Mouse (Mus musculus) retina, adult 2 months (tissue): ENCODE measurements around the gene Ripply2.
"Not testable (repeated sequence)": the region's sequence is repeated elsewhere in the genome, so short reads cannot be mapped to it uniquely, and the experiment has no call there.

Experiments
- DNase-seq: peaks from one replicate; pipeline ENCODE4 v3.0.0-alpha.2; 2012; ENCODE audit warnings: low read depth, low spot score

Gene Ripply2

DNA sequence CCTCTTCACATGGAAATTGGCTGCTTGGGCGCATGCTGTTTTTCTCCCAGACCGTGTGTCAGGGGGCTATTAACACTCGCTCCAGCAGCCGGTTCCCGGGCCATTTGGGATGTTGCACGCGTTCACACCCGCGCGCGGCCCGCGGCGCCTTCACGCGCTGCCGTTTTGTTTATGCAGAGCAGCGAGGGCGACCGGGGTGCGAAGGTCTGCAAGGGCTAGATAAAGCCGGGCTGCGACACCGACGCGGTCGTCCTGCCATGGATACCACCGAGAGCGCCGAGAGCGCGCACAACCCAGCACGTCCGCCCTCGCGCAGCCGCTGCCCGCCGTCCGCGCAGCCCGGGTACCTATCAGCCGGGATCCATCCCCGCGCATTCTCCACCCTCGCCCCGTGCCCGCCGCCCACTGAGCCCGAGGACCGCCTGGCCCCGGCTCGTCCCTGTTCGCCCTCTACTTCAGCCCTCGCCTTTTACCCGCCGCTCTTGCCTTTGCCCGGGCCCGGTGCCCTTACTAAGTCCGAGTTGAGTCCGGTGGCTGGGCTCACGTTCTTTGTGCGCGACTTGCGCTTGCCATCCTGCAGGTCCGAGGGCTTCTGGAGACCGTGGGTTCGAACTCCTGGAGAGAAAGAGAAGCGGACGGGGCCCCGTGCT lies at the start of gene Ripply2:
TSS of gene Ripply2 (plus strand) at position 250 of the 650 bp plus-strand sequence.
- no peak for DNase-seq

DNA sequence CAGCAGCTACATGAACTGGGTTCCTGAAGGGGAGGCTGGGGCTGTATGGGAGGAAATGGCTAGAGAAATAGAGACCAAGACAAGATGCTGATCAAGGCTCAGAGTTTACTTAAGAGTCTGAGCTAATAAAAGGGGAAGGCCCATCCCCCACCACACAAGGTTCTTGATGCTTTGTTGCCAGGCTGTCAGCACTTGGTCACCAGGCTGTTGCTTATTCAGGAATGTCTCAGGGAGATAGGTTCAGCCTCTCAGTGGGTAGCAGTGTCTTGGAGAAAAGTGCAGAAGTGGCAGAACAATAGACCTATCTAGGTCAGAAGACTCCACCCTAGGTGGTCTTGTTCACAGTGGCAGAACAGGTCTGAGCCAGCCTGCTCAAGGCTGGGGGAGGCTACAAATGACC lies 42.9 kb upstream of the Ripply2 start:
- DNase-seq: not testable (repeated sequence)

DNA sequence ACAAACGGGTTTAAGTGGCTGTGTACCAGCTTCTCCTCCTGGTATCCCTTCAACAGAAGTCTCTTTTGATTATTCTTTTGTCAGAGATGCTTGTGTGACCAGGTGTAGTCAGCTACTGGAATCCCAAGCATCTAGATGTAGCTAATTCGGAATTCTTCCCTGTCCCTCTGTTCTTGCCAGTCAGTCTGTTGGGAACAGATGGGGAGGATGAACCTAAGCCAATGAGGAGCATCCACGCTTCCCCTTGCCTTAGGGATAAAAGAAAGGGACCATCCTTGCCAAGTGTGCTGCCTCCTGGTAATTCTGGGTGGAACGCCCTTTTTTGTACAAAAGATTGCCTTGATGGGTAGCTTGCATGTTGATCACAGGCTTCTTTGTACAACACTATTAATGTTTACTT lies 41.8 kb upstream of the Ripply2 start:
- no peak for DNase-seq

DNA sequence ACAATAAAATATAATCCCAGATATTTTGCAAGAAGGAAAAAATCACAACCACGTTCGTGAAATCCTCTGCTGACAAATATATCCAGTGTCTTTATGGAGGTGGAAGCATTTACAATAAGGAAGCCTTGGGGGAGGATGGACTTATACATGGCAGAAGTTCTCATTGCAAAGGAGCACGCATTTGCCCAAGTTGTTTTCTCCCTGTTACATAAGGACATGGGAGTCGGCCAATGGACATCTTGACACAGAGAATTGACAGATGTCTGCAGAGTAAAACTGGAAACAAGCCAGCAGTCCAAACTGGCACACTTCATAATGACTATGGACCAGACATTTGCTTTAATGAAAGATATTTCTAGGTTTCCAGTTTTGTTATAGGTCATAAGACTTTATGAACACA lies 38.4 kb upstream of the Ripply2 start:
- no peak for DNase-seq

DNA sequence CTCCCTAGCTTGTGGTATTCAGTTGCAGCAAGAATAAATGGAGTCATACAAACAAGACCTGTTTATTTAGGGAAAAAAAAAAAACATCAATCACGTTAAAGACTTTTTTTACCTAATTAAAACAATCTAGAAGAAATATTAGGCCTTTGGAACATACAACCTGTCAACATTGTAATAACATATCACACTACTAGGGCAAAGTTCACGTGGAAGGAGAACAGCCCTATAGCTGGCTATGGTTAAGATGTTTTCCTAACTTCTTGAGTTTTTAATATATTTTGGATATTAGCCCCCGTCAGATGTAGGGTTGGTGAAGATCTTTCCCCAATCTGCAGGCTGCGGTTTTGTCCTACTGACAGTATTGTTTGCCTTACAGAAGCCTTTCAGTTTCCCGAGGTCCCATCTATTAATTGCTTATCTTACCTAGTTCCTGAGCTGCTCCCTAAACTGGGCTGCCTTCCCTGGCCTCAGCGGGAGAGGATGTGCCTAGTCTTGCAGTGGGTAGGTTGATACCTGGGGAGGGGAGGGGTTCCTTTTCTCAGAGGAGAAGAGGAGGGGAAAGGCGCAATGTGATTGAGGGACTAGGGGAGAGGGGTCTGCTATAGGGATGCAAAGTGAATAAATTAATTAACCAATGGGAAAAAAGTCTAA lies 37.0 kb upstream of the Ripply2 start:
- no peak for DNase-seq

DNA sequence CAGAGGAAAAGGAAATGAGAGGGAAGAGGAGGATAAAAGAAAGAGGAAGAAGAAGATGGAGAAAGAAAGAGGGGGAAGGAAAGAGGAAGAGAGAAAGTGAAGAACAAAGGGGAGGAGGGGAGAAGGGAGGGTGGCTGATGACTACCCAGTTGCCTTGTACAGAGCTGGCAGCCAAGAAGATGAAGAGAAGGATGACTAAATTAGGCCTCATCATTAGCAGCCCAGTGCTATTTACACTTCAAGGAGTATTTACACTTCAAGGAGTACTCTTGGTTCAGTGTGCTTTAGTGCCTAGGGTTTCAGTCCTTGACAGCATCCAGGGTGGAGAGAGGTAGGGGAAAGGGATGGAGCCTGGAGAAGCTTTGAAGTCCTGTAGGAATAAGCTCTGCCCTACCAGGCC lies 35.3 kb upstream of the Ripply2 start:
- no peak for DNase-seq

DNA sequence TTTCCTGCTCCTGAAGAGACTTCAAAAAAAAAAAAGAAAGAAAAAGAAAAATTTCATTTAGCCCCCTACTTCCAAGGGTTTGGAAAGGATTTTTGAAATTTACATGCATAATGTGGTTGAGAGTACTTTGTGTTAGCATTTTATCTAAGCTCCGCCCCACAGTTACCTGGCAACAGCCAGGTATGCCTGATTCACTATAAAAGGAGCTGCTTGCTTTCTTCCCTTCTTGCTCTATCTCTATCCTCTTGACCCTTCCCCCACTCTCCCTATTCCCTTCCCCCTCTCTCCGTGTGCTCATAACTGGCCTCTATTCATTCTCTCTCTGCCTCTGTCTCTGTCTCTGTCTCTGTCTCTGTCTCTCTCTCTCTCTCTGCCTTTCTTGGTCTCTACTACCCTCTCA lies 34.4 kb upstream of the Ripply2 start:
- no peak for DNase-seq

DNA sequence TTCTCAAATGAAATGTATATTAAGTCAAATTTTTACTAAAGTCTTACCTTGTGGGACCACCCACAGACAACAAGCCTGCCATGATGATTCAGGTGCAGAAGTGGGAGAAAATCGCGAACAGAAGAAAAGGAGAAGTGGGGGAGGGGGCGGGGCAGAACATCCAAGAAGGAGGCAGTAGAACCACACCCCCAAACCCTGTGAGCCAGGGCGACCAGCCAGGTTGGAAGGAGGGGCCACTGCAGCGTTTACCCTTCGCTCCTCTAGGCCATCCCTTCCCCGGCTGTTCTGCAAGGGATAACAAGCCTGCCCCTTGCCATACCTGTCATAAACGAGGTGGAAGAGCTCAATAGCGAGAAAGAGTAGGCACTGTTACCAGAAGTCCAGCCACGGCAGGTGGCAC lies 33.8 kb upstream of the Ripply2 start:
- no peak for DNase-seq

DNA sequence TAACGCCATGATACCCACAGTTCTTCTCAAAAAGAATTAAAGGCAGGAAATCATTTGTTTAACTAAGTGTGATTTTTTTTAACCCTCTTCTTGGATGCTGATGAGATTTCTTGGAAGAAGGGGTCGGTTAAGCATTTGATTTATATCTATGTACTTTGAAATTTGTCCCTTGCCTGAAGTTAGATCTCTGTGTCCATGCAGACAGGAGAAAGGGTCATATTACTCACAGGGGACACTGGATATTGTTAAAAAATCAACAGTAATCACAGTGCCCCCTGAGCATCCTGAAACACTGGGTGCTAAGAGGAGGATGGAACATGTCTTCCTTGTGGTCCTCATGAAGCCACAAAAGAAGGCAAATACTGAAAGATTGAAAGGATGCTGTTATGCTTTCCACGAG lies 30.8 kb upstream of the Ripply2 start:
- DNase-seq: no peak

DNA sequence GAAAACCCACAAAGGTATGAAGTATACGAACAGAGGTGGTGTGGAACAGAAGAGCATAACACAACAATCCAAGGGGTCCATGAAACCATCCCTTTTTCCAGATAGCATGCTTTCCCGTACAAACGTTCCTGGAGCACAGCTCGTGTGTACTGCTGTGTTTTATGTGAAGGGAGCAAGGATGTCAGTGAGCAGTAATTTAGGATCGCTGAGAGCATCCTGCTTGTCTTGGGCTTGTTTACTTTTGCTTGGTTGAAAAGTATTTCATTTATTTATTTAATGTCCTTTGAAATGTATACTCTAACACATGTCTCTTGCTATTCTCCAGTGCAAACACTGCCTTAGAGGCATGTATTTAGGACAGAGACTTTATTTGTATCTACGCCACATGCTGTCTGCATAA lies 30.2 kb upstream of the Ripply2 start:
- DNase-seq: no peak

DNA sequence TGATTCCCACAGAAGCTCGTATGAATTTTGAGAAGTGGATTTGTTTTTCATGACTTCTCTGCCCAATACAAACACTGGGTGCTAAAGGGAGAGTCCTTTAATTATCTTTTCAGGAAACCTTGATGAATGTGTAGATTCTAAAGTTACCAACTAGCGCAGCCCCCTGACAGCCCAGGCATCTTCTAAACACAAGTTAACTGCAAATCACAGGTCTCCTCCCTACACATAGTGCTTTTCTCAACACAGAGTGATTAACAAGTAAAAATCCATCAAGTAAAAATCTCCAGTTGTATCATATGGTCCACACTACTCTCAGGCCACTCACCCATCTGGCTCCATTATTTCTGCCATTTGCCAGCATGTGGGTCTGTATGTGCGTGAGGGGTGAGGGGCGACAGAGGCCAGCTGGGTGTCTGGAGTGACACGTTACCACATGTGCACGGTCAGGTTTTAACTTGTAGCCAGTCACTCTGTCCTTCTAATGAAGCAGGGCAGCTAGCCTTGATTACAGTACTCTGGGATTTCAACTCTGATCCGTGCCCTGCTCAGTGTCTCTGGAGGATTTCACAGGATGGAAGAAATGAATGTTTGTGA lies 28.5 kb upstream of the Ripply2 start:
- no peak for DNase-seq

DNA sequence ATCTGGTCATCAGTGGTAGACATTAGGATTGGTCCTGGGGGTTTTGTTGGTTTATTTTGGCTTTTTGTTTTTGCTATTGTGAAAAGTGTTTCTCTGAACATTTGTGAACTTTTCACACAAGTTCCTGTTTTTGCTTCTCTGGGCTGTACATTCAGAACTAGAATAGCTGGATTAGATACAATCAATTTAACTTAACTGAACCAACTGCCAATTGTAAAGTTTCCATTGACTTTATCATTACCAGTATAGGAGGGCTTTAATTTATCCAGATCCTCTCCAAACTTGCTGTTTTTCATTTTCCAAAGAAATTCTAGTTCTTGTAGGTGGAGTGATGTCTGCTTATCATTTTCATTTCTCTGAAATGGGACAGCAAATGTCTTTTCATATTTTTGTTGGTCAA lies 25.5 kb upstream of the Ripply2 start:
- DNase-seq: no peak

DNA sequence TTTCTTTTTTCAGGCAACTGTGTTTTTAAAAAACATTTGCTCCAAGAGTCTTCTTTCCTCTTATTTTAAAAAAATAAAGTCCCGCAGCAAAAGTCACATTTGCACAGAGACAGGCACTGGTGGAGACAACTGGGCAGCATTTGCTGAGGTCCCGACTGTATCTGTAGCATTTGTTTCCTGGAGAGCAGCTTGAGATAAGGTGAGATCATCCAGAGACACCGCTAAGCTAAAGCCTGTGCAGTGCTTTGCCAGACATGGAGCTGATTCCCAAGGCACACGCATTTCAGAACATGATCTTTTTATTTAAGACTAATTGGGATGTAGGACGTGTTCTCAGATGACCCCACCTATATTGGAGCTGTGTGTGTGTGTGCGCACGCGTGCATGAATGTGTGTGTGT lies 23.6 kb upstream of the Ripply2 start:
- no peak for DNase-seq

DNA sequence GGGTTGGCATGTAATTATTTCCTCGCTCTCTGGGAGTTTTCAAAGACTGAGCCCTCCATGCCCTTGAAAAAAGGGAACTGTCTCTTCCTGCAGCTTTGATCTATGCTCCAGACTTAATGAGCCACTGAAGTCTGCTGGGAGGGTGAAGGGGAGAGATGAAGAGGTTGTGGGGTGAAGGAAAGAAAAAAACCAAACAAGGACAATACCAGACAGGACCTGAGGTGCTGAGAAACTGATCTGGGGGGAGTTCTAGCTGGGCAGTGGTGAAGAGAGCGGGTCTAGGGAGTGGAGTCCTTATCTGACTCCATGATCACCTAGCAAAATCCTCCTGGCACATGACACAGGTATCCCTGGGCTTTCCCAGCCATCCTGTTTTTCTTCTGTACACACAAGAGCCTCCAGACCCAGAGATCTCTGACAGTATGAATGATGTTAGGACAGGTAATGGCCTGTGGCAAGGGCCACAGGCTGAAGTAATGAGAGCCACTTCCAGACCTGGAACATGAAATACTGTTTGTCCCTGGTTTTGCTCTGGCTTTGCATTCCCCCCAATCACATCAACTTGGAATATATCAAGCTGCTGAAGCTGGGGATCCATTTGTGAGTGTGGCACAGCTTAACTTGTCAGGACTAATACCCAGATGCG lies 18.2 kb upstream of the Ripply2 start:
- DNase-seq: no peak

DNA sequence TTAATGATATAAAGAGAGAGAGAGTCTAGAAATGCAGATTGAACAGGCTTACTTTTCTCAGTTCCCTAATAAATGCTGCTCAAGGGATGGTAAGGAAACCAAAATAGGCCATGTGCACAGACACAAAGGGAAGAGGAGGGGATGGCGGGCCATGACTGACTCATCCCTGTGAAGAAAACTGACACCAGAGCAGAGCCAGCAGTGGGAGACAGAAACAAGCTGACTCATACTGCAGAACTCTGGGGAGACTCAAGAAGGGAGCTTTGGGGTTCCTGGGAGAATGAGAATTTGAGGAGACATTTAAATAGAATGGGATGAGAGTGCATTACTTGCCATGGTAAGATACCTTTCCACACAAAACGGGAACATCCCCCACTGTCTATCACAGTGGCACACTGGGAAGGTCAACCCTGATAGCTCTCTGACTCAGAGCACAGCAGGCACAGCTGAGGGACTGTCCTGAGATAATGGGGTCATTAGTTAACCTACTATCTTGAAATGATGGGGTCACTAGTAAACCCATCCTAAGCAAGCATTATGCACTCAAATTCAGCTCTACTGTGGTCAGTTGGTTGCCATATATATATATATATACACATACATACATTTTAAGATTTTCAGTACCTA lies 15.3 kb upstream of the Ripply2 start:
- DNase-seq: no peak

DNA sequence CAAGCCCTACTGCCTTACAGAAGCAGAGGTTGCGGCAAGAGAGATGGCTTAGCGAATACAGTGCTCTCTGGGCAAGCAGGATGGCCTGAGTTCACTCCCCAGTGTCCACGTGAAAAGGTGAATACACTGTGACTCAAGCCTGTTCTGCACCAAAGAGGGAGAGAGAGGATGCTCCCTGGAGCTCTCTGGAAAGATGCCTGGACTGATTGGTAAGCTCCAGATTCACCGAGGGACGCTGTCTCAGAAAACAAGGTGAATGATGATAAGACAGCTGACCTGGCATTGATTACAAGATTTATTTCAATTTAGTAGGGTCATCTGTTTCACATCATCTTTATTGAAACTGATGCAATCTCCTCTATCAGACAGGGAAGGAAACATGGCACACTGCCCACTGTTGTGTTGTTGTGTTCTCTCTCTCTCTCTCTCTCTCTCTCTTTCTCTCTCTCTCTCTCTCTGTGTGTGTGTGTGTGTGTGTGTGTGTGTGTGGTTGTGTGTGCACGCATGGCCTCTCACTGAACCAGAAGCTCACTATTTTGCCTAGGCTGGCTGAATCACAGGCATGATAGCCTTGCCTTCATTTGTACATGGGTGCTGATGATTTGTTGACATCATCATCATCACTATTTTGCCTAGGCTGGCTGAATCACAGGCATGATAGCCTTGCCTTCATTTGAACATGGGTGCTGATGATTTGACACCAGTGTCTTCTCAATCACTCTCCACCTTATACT lies 10.5 kb upstream of the Ripply2 start:
- no peak for DNase-seq

DNA sequence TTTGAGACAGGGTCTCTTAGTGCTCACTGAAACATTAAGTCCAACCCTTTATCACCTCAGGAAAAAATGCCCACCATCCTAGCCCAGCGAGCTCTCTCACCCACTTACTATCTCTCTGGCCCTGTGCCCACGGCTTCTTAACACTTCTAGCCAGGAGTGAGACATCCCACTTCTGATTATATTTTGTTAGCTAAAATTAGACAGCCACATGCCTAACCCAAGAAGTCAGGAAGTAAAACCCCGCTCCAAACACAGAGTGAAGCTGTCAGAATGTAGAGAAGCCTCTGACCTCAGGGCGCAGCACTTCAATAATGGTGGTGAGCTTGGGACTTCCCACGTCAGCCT lies 9.9 kb upstream of the Ripply2 start:
- DNase-seq: no peak

DNA sequence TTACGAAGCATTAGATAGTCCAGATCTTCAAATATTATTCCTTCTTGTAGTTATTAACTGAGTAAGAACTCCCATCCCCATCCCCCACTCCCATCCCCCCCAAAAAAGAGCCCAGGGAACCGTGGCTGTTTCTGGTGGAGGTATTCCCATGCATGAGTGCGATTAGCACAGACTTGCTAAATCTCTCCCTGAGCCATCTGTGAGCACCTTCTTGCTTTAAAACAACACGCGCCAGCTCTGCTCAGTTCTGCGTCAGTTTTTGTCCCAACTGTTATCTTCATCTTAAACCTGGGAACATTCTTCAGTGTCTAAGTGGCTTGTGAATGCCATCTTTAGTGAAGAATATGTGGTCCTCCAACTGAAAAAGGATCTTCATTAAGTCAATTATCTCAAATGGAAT lies 6.8 kb upstream of the Ripply2 start:
- no peak for DNase-seq

DNA sequence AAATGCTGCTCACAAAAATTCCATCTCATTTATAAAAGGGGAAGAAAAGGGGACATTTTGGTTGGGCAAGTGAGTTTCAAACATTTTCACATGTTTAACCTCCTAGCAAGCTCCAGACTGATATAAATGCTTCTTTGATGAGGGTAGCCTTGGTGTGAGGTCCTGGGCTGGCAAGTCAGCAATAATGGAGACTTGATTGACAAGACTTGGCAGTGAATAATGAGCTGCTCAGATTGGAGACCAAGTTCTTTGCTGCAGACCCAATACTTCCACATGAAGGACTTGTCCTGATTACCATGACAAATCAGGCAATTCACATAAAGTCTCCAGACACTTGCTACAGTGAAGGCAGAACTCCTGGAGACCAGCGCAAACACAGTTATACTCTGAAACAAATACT lies 6.4 kb upstream of the Ripply2 start:
- DNase-seq: no peak

DNA sequence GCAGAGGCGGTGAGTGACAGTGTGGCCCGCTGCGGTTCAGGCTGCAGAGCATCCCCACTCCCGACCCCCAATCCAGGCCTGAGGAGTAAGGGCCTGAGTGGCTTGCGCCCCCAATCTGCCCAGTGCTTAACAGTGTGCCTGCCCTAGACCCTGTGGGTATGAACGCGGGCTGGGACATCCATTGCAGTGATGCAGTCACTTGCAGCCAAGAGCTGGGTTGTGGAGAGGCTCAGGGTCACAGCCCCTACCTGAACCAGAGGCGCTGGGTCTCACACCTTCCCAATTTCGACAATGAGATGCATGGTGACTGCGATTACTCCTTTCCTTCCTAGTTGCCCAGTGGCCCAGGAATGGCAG lies 579 bp downstream of the Ripply2 start:
- DNase-seq: no peak

DNA sequence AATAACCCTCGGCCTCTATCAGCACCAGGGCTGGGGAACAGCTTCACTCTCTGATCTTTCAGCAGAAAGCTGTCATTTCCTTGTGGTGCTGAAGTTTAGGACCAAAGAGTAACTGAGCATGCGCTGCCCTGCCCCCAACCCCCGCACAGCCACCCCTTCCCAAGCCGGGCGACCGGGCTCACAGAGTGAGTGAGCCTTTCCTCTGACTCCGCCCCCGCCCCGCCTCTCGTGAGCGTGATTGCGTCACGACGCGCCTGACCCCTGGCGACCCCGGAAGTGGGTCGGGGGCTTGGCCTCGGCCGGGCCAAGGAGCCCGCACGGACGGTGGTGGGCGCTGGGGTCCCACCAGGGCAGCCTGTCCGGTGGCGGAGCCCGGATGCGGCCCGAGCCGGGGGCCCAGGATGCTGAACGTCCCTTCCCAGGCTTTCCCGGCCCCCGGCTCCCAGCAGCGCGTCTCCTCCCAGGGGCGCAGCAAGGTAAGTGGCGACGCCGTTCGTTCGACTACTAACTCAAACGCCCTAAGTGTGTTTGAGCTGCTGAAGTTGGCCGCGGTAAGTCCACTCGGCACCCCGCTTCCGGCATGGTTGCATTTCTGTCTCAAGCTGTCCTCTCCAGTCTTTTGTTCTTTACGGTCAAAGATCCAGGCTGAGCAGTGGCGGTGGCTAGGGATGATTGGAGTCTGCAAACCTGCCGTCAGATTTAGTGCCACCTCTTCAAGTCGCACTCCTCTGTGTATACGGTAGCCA lies 6.6 kb downstream of the Ripply2 start, which contains the start of gene Cyb5r4:
TSS of gene Cyb5r4 (plus strand) at position 237 of the 746 bp plus-strand sequence.
- DNase-seq: peak; percentile 81
